Mouse (Mus musculus) testis, adult 10 weeks (tissue): ENCODE measurements around the gene Fabp6. TPM values are rescaled to one million over a fixed set of nuclear protein-coding genes. Genes with fewer than 3 reads are reported as not detected.

Source experiments
- polyA plus RNA-seq: library from polyadenylated mRNA; stranded (reverse); fragments of 350-450 nt; fragmentation: Illumina TruSeq; extraction: RNeasy Lipid Tissue Mini Kit (QIAGEN cat#74804); gene quantifications from one replicate; pipeline ENCODE4 v1.2.3, GENCODE M21; 2014; ENCODE audit warnings: low read depth, low replicate concordance

Gene Fabp6
- polyA plus RNA-seq, result not detected

DNA sequence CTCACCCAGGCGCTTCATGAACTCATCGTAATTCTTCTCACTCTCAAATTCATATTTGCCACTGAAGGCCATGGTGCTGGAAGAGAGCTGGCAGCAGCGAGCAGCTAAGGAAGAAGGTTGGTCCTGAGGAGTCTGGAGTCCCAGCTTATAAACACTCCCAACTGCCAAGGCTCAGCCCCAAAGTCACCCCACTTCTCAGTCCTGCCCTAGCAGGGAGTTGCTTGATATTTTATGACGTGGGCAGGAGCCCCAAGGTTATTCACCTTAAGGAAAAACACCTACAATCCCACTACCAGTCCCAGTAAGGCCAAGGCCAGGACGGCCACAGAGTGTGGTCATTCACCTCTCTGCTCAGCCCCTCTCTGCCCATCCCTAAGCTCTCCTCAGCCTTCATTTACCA is at the start of gene Fabp6:
TSS of gene Fabp6 (minus strand) at position 101 of the 400 bp plus-strand sequence.

DNA sequence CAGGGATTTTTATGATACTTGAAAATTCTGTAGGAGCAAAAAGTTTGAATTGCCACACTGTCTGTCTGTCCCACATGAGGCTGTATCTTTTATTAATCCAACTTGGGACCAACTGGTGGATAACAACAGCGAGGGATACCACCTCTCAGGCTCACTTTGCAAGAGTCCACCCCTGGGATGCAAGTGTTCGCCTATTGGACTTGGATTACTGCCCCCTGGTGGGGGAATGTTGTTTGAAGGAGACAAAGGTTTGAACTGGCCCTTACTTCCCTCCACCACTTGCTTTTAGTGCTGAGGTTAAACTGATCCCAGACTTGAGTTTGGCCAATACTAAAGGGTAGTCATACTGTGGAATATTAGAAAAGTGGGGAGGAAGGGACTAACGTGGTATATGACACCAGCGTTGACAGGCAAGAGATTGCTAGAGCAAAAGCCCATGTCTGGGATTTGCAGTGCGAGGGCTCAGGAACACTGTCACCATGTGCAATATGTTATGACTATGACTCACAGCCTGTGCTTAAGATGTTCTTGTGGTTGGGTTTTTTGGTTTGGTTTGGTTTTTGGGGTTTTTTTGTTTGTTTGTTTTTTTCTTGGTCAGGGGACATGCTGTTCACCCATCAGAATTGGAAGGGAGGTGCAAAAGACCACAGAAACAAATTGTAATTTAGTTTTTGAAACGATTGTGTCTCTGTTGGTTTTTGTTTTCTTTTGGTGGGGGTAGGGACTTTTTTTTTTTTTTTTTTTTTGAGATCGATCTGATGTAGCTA is 14.8 kb downstream of the Fabp6 start, which contains the start of gene 4933415A04Rik:
TSS of gene 4933415A04Rik (plus strand) at position 717 of the 767 bp plus-strand sequence.

Other genes starting within 250 kb of the Fabp6 start
- 71.3 TPM for gene Pttg1, start 175.3 kb downstream of the Fabp6 start, polyA plus RNA-seq
- gene Slu7, start 167.8 kb downstream of the Fabp6 start, polyA plus RNA-seq, result 92.9 TPM
- not detected for gene C1qtnf2, start 127.3 kb downstream of the Fabp6 start, polyA plus RNA-seq
- 2.1 TPM for gene Ccnjl, start 72.8 kb downstream of the Fabp6 start, polyA plus RNA-seq
- 0.20 TPM for gene 4933415A04Rik, start 14.5 kb downstream of the Fabp6 start, polyA plus RNA-seq
- gene Pwwp2a, start 80.5 kb upstream of the Fabp6 start, polyA plus RNA-seq, result 25.0 TPM
- gene Ttc1, start 146.5 kb upstream of the Fabp6 start, polyA plus RNA-seq, result 90.5 TPM